Mouse (Mus musculus): ENCODE results near the gene Rftn1. TPM values are rescaled to one million over a fixed set of nuclear protein-coding genes. Genes with fewer than 3 reads are reported as not detected.
"Not testable (repeated sequence)": the region's sequence is repeated elsewhere in the genome, so short reads cannot be mapped to it uniquely, and the experiment has no call there.

The Rftn1 gene
- total RNA-seq, 2 experiments from 2014 or later: 13.5 to 19.9 TPM

DNA sequence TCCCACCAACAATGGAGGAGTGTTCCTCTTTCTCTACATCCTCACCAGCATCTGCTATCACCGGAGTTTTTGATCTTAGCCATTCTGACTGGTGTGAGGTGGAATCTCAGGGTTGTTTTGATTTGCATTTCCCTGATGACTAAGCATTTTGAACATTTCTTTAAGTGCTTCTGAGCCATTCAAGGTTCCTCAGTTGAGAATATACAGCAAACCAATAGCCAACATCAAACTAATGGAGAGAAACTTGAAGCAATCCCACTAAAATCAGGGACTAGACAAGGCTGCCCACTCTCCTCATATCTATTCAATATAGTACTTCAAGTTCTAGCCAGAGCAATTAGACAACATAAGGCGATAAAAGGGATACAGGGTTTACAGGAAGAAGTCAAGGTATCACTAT, 15.4 kb upstream of the Rftn1 start:
- intact Hi-C loops (cut with DNase I): not testable (repeated sequence)

DNA sequence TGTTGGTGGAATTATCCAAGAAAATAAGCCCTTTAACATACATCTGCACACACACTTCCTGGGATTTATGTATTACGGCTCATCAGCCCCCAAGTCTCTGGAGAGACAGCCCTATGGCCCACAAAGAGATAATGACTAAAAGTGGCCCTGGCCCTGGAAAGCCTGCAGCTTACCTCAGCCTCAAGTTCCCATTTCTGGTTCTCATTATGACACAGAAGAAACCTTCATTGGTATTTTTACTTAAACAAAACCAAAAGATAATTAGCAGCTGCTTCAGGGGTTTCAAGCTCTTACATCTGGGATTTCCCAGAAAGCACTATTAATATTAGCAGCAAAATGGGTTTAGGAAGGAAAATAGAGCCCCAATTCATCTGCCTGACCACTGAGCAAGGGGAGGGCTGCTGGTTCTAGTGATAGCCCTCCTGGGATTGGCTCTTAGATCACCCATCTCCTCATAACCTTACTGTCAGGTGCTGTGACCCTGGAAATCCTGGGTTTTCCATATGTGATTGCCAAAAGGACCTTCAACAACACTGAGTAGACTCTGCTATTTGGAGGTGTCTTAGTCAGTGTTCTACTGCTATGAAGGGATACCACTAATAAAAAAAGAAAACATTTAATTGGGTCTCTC, 14.8 kb upstream of the Rftn1 start:
- no peak for DNase-seq
- intact Hi-C loops (cut with DNase I): no loop called here

More for the DNA sequence above, 15.4 kb upstream of the Rftn1 start:
- DNase-seq: not testable (repeated sequence)

DNA sequence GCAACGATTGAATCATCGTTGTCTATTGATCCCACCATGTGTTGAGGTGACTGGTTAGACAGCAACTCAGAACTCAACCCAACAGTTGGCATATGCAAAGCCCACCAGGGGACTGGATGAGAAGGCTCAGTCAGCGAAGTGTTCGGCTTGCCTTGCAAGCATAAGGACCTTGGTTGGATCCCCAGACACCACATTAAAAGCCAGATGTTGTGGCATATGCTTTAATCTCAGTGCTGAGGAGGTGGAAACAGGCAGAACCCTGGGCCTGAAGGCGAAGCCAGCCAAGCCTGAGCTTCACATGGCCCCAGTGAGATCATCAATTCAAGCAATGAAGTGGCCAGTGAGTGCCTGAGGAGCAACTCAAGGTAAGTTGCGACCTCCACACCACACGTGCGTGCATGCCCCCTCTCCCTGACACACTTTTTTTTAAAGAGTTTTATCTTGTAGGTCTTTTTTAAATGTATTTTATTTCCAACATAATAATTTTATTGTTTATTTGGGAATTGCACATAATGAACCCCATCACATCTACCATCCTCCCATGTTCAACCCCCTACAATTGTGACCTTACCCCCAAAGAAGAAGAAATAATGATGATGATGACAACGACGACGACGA, 11.5 kb upstream of the Rftn1 start:
- no peak for DNase-seq
- intact Hi-C loops (cut with DNase I): no loop called here

DNA sequence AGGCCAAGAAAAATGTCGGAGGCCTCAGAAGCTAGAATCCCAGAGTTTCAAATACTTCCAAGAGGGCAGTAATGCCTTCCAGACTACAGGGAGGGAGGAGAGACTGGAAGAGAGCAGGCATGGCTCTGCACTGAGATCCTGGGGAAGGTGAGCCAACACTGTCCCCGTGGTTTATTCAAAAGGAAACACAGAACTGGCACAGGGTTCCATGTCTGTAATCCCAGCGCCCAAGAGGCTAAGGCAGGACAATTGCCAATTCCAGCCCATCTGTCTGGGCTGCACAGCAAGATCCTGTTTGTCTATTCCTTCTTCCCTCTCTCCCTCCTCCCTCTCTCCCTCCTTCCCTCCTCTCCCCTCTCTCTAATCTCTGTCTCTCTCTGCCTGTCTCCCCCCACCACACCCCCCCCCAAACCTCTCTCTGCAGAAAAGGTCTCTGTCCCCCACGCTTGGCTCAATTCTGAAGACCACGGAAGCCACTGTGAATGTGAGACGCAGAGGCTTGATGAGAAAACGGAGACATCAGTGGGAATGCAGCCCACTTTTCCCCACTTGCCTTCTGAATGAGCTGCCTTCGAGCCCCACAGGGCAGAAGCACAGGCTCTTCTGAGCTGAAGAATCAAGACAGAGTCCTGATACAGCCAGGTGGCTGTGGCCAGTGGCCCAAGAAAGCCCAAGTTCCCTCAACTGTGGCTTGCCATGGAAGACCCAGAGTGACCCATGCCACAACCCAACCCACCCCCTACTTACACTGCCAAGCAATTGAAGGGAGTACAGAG, 8.8 kb upstream of the Rftn1 start:
- DNase-seq: peak; percentile 85
- intact Hi-C loops (cut with DNase I): no loop called here

DNA sequence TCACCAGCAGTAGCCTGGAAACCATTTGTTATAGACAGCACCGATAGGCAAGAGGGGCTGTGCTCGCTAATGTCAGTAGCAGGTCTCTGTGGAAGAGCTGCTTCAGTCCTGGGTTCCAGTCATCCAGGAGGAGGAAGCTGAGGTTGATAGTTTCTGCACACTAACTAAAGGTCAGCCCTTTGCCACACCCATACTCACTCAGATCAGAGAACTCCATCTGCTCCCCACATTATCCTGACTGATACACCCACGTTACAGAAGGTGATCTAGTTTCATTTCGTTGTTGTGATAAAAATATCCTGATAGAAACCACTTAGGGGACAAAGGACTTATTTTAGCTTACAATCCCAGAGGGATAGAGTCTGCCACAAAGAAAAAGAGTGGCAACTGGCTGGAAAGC, 7.1 kb upstream of the Rftn1 start:
- intact Hi-C loops (cut with DNase I): no loop called here

DNA sequence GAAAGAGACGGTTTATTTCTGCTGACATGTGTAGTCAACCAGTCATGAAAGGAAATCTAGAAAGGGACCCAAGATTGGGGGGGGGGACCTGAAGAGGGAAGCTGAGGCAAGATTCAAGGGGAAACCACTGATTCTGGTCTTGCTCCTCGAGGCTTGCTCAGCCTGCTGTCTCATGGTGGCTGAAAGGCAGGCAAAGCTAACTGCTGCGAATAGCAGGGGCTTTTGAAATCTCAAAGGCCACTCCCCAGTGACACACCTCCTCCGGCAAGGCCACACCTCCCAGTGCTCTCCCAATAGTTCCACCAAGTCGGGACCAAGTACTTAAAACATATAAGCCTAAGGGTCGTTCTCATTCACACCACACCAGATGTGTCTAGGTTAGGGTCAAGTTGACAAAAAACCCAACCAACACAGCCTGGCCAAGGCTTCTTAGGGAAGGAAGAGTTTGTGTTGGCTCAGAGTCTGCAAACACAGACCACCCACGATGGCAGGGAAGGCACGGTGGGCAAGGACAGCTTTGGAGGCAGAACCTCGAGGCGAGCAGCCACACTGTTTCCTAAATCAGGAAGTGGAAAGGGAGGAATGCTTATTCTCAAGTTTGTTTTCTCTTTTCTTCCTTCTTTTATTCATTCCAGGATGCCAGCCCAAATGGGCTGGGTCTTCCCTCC, 5.7 kb upstream of the Rftn1 start:
- intact Hi-C loops (cut with DNase I): no loop called here
- peak; percentile 36 for DNase-seq

More for the DNA sequence above, 7.1 kb upstream of the Rftn1 start:
- DNase-seq: no peak

DNA sequence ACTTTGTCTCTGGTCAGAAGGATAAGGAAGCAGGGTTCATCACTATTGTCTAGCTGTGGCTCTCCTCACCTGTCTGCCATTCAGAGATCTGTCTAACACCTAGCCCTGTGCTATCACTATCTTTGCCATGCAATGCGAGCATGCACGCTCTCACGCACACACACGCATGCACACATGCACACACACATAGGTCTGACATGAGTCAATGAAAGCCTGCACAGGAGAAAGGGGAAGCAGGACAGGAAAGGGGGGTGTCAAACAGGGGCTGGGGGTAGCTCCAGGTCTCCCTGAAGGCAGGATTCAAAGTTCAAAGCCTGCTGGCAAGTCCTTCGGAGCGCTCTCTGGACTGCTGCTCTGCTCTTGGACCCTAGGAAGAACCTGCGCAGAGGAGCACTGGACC, 4.9 kb upstream of the Rftn1 start:
- DNase-seq: no peak
- intact Hi-C loops (cut with DNase I): no loop called here

DNA sequence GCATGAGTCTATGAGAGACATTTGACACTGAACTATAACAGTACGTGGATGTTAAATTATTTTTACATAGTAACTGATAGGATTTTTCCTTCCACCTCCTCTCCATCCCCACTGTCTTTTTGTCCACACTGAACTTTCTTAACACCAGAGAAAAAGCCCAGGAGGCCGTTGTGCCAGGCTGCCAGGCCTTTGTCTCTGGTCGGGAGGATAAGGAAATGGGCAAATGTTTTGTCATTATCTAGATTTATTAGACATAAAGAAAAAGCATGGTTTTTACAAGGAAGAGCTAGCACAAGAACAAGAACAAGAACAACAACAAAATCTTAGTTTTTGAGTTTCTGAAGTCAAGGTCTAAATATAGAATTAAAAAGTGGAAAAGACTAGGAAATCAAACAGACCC, 4.1 kb upstream of the Rftn1 start:
- intact Hi-C loops (cut with DNase I): loop anchor here (5.0 kb wide), 1 partner anchor 227 kb away; no protein-coding TSS in a partner anchor
- no peak for DNase-seq

DNA sequence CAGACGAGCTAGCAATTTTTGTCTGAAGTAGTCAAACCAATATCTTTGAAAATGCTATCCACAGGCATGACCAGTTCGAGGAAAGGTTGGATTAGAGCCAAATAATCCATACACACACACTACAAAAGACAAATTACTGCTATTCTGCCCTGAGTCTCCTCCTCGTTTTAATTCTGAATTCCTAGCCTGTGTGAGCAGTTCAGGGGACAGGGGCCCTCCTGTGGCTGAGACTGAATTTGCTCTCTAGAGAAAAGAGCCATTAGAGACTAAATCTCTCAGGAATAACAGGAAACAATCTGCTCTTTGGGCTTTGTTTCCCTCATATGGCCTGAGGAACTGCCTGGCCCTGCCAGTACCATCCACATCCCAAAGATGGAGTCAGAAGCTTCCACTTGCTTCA, 3.2 kb upstream of the Rftn1 start:
- intact Hi-C loops (cut with DNase I): loop anchor here (5.0 kb wide), 1 partner anchor 226 kb away; no protein-coding TSS in a partner anchor
- no peak for DNase-seq

DNA sequence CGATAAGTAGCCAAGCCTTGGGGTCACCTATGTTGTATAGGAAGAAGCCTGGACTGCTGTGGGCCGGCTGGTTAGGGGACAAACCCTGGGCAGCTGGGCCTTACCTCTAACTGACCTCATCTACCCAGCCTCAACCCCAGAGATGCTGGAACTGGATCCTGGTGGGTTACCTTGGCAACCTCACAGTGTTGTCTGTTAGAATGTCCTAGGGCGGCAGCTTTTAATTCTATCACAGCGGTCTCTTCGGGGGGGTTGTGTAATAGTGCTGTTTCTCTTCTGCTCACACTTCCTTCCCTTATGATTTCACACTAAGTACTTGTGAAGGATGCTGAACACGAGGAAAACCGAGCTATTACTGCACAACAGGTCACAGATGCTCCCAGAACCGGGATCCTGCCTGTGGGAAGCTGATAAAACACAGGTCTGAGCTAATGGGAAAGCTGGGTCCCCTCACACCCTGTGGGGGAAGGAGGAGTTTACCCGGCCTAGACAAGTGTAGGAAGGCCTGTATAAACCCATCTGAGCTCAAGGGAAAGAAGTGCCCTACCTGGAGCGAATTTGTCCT, 2.0 kb upstream of the Rftn1 start:
- intact Hi-C loops (cut with DNase I): loop anchor here (5.0 kb wide), 1 partner anchor 225 kb away; no protein-coding TSS in a partner anchor

DNA sequence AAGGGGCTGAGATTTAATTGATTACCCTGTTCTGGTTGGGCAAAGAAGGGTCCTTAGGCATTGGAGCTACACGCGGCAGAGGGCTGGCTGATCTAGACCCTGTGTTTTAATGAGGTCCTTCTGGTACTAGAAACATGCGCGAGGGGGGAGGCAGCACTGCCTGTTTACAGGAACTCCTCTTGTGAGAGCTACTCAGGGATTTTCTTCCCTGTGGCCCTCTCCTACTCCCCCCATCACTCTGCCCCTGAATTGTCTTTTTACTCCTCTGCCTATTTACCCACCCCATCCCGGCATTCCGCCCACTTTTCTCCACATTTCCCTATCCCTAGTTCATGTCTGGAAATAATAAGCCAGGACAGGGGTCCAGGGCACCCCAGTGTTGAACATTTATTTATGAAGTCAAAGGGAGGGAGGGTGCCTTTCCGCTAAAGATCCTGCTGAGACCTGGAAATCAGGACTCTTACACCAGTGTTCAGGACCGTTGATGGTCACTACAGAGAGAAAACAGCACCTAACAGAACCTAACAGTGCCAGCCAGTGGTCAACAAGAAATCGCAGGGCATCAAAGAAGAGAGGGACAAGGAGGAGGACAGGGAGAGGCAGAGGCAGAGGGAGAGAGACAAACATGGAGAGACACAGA, 964 bp upstream of the Rftn1 start:
- intact Hi-C loops (cut with DNase I): loop anchor here (5.0 kb wide), 1 partner anchor 224 kb away; no protein-coding TSS in a partner anchor
- no peak for DNase-seq

More for the DNA sequence above, 2.0 kb upstream of the Rftn1 start:
- no peak for DNase-seq

DNA sequence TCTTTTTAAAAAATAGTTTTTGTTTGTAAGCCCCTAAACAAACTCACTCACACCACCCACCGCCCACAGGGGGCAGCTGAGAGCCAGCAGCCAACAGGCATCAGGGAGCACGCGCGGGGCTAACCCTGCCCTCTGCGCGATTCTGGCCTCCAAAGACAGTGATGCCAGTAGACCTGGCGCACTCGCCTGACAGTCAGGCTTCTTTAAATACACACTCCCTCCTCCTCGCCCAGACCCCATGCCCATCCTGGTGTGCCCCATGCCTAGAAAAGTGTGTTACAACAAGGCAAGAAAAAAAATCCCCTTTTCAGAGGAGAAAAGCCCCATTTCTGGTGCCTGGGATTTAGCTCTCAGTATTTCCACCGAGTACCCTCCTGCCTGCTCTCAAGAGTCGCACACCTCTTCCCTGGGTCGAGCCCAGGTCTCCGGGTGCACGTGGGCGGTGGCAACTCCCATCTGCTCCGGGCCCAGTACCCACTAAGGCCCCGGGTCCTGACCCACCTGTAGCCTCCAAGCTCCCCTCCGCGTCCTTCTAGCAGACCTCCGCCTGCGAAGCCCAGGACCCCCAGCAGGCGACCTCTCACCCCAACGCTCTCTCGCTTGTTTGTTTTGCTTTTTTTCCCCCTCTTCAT, 977 bp downstream of the Rftn1 start:
- intact Hi-C loops (cut with DNase I): loop anchor here (5.0 kb wide), 1 partner anchor 222 kb away; no protein-coding TSS in a partner anchor
- peak; percentile 79 for DNase-seq

DNA sequence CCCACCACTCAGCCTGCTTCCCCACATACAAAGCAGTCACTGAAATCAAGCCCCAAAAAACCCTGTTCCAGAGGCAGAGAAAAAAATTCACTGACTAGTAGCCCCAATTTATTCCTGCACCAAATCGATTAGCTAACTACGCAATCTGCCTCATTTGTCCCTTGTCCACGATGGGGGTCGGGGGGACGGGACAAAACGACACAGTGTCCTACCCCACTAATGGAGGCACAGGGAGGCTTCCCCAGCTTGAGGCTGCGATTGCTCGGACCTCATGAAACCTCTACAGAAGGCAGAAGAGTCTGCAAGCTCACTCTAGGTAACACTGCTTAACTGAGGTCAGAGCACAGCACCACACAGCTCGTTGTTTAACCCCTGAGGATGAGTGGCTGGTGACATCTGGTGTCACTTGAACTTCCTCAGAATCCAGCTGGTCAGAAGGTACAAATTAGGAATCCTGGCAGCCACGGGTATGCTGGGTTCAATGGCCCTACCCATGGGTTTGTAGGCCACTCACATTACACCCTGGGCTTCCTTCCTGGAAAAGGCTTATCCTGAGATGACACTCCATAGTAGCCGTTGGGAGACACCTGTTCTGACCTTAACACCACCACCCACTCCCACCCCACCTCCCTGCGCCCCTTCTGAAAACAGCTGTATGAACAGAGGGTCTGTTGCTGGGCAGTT, 1.7 kb downstream of the Rftn1 start:
- intact Hi-C loops (cut with DNase I): no loop called here
- no peak for DNase-seq

DNA sequence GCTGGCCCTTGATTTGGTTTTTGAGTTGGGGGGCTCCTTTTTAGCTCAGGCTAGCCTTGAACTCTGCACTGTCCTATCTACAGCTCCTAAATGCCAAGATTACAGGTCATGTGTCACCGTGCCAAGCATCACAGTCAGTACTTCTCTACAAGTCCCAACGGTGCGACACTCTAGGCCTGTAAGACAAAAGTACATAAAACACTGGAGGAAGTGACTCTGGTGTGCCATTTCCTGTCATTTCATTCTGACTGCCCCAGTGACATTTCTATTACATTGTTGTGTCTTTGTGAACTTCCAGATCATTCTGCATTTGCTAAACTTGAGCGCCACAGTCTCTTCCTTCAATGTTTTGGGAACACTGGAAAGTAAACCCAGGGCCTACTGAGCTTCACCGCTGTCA, 4.9 kb downstream of the Rftn1 start:
- intact Hi-C loops (cut with DNase I): no loop called here
- no peak for DNase-seq

DNA sequence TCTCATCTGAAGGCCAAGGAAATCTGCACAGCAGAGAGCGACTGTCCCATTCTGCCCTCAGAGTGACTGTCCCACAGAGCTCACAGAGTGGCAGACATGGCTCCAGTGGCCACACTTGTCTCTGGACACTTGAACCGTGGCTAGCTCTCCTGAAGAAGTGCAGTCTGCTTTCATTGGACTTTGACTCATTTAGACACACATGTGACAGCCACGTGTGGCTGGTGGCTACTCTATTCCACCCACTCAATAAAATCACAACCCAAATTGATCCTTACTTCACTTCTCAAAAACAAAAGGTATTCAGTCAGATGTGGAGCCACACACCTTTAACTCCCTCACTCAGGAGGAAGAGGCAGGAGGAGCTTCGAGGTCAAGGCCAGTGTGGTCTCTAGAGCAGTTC, 5.4 kb downstream of the Rftn1 start:
- no peak for DNase-seq
- intact Hi-C loops (cut with DNase I): no loop called here

DNA sequence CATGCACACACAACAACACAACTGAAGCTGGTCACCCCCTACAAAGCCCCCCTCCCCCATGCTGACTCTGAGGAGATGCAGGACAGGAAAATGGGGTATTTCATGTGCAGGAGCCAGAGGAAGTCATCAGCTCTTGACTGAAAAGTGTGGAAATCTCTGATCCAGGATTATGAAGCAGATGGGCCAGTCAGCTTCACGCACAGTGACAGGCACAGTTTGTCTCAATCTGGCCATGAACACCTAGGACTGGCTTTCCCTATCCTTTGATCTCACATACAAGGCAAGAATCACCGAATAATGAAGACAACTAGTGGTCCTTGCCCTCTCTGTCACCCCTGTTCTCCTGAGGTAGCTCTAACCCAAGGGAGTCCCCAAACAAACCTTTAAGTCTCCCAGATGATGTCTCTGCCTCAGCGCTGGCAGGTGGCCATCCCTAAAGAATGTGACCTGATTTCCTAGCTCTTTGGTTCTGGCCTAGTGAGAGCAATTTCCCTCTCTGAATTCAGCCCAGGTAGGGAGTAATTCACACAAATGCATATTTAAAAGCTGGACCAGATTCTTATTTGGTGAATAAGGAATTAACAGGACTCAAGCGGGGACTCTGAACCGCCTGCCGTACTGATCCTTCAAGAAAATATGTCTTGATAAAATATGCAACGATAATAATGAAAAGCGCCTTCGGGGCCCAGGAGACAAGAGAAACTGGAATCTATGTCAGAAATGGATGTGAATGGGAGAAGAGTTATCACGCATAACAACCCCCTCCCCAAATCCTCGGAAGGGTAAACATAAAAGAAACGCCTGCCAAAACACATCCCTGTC, 6.0 kb downstream of the Rftn1 start:
- intact Hi-C loops (cut with DNase I): no loop called here
- DNase-seq: no peak

DNA sequence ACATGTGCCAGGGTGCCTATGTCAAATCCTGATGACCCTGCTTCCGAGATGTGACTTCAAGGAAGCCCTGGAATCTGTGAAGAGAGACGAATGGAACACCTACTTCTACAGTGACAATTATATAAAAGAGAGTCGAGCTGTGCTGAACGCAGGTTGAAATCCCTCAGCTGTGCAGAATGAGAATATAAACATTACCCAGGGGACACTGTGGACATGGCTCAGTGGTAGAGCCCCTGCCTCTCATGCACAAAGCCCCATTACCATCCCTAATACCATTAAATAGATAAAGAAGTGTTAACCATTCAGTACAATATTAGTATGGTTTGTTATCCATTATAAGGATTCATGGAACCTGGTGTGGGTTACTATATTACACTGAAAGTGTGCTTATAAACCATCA, 7.2 kb downstream of the Rftn1 start:
- intact Hi-C loops (cut with DNase I): no loop called here
- no peak for DNase-seq

DNA sequence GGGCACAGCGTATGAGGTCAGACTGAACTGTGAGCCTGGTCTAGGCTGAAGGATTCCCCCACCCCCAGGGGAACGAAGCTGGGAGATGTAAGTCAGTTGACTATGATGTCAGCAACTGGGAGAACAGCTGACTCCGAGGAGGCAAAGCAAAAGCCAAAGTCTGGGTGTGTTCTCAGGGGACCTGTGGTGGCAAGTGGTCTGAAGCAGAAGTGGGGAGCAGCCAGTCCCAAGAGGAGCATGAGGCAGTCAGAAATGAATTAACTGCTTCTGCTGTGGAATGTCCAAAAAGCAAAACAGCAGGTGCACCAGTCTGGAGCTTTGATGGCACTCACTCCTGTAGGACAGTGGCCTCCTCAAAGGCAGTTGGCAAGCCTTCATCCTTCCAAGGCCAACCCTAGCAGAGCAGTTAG, 7.9 kb downstream of the Rftn1 start:
- intact Hi-C loops (cut with DNase I): no loop called here
- no peak for DNase-seq
